Mouse (Mus musculus) E14TG2a.4 (cell line): ENCODE results near the gene Prph.

Experiments
- CTCF ChIP-seq: conservative IDR thresholded peaks from 2 replicates; pipeline ENCODE4 v1.5.1; 2014; ENCODE audit warnings: low read length
- POU5F1 ChIP-seq: IDR thresholded peaks from 2 replicates; pipeline ENCODE4 v1.6.1; 2014; ENCODE audit warnings: low read length, borderline replicate concordance

DNA sequence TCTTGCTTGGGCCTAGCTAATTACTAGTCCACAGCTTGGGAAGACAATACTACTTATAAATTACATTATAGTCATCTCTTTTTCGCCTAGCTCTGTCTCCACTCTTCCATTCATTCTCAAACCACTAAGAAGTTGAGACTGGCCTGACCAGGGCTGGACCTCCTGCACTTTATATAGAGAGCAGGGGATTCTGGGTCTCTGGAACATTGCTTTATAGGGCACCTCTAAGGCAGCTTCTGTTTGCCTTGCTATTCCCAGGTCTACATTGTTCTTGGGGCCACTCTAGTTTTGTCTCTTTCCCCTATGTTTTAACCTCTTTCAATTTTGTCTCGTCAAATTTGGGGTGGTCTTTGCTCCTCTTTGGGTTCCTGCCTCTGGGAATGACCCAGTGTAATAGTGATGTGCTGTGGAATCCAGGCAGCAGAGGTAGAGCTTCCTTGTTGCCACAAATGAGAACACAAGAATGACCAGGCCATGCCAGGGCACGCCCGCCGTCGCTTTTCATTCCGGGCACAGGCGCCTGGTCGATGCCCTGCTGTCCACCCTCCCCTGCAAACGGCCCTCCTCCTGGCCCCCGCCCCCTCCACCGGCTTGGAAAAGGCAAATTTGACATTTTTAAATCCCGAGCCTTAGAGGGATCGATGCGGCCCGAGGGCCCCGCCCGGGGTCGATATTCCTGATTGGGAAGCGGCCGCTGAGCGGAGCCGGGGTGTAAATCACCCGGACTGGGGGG is 41.3 kb downstream of the Prph start:
- no peak for TF ChIP-seq POU5F1
- no peak for TF ChIP-seq CTCF
